Mouse (Mus musculus): ENCODE measurements around the gene Gm4969. TPM values are rescaled to one million over a fixed set of nuclear protein-coding genes. Genes with fewer than 3 reads are reported as not detected.
"Not testable (repeated sequence)": the region's sequence is repeated elsewhere in the genome, so short reads cannot be mapped to it uniquely, and the experiment has no call there.

Gene Gm4969
- polyA plus RNA-seq, 1 experiment from 2014 or later, result 3.6 TPM

DNA sequence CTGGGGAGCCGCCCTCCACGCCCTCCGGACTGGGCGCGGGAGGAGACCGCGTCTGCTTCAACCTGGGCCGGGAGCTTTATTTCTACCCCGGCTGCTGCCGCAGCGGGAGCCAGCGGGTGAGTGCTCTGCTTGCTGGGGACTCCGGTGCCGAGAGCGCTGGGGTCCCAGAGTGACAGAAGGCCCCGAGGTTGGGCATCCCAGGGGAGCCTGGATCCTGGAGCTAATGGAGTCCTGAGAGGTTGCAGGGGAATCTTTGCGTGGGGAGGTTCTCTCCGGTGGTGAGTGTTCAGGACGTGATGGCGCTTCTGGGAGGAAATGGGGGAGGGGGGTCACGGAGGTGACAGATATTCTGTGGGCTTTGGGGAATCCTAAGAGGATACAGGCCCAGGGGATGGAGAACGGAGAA is 41.6 kb downstream of the Gm4969 start:
- Histone ChIP-seq H3K9ac (replicated peaks) (peak overlapping the region; percentile 91), H3K4me2 (replicated peaks) (peak overlapping the region; percentile 97), H3K4me3 (peak overlapping the region; percentile 95), H3K9me3 (no peaks in the 10 kb centered on the region), H3K27me3 (no peaks in the 10 kb centered on the region), H3K36me3 (peaks cover 36% of the 10 kb centered on the region), H3K27ac (replicated peaks) (peak overlapping the region; percentile 66), H3K4me1 (peaks cover 23% of the 10 kb centered on the region)
- ATAC-seq (replicated peaks), result peak; percentile 1; the same call in 1 of the 2 replicates
- under 1% methylated on average over 22 of the region's 22 CpGs for WGBS

DNA sequence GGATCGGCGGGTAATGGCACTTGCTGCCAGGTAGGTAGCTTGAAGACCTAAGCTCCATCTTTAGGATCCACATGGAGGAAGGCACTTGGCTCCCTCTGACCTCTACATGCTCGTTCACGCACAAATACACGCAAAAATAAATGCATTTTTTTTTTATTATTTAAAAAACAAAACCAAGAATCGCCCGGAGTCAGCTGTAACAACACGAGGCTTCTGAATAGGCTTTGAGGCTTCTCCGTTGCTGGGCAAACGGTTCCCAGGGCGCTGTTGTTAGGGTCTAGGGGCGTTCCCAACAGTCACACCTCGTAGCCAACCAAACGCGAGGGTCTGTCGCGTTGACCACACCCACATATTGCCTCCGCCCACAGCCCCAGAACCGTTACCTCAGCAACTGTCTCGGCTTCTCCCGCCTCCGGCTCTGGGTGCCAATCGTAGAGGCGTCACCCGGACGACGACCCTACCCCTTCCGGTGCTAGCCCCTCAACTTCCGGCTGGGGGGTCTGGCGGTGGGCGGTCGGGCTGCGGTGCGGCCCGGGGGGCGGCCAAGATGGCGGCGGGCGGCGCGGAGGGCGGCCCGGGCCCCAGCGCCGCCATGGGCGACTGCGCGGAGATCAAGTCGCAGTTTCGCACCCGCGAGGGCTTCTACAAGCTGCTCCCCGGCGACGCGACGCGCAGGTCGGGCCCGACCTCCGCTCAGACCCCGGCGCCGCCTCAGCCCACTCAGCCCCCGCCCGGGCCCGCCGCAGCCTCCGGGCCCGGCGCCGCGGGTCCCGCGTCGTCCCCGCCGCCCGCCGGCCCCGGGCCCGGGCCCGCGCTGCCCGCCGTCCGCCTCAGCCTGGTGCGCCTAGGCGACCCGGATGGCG is 42.2 kb downstream of the Gm4969 start, which contains the start of gene Dmwd:
Dmwd (plus strand) TSS at position 505 of the 863 bp plus-strand sequence.
- Histone ChIP-seq H3K4me1 (peaks cover 23% of the 10 kb centered on the region), H3K9ac (replicated peaks) (peak within 1 kb of the TSS; percentile 91), H3K4me3 (peak within 1 kb of the TSS; percentile 95), H3K27me3 (no peaks in the 10 kb centered on the region), H3K9me3 (no peaks in the 10 kb centered on the region), H3K4me2 (replicated peaks) (peak within 1 kb of the TSS; percentile 97), H3K27ac (replicated peaks) (peak within 1 kb of the TSS; percentile 66), H3K36me3 (peaks cover 30% of the 10 kb centered on the region)
- under 1% methylated on average over 70 of the region's 91 CpGs for WGBS
- peak; percentile 99 for ATAC-seq (replicated peaks)

DNA sequence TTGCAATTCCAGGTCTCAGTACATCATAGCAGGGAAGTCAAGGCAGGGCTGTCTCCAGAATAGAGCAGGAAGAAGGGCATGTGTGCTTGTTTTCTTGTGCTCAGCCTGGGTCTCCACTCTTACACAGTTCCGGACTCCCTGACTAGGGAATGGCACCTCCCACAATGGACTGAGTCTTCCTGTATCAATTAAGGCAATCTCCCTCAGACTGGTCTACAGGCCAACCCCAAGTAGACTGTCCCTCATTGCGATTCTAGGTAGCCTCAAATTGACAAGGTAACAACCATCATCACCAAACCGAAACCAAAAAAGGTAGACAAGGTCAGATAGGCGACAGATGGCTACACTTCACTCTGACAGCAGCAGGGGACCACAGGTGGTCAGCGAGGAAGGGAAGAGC is 42.9 kb downstream of the Gm4969 start:
- no peak for ATAC-seq (replicated peaks)
- 60% methylated on average over 5 of the region's 5 CpGs for WGBS
- H3K27ac ChIP-seq (replicated peaks), result peak overlapping the region; percentile 52

DNA sequence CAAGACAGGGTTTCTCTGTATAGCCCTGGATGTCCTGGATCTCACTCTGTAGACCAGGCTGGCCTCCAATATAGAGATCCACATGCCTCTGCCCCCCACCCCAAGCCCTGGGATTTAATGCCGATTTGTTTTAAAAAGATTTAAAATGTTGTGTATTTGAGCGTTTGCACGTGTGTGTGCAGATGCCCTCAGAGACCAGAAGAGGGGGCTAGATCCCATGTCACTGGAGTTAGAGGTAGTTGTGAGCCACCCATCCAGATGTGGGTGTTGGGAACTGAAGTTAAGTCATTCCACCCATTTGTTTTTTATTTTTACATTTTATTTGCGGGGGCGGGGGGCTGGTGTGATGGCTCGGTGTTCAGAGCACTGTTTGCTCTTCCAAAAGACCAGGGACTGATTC is 43.7 kb downstream of the Gm4969 start:
- no peak overlapping the region for H3K4me3 ChIP-seq
- H3K4me1 ChIP-seq, result peaks cover 23% of the 10 kb centered on the region
- no peak overlapping the region for H3K9ac ChIP-seq (replicated peaks)
- no peak overlapping the region for H3K4me2 ChIP-seq (replicated peaks)
- ATAC-seq (replicated peaks), result no peak
- no peaks in the 10 kb centered on the region for H3K9me3 ChIP-seq
- H3K27me3 ChIP-seq, result no peaks in the 10 kb centered on the region
- H3K27ac ChIP-seq (replicated peaks), result no peak overlapping the region
- H3K36me3 ChIP-seq, result peaks cover 16% of the 10 kb centered on the region
- WGBS, result 97% methylated on average over 6 of the region's 6 CpGs

More for the DNA sequence above, 42.9 kb downstream of the Gm4969 start:
- Histone ChIP-seq H3K4me1 (peaks cover 23% of the 10 kb centered on the region), H3K36me3 (peaks cover 23% of the 10 kb centered on the region), H3K27me3 (no peaks in the 10 kb centered on the region), H3K9me3 (no peaks in the 10 kb centered on the region), H3K4me2 (replicated peaks) (peak overlapping the region; percentile 62), H3K9ac (replicated peaks) (peak overlapping the region; percentile 28; the same call in 1 of the 2 replicates), H3K4me3 (peak overlapping the region; percentile 95)

DNA sequence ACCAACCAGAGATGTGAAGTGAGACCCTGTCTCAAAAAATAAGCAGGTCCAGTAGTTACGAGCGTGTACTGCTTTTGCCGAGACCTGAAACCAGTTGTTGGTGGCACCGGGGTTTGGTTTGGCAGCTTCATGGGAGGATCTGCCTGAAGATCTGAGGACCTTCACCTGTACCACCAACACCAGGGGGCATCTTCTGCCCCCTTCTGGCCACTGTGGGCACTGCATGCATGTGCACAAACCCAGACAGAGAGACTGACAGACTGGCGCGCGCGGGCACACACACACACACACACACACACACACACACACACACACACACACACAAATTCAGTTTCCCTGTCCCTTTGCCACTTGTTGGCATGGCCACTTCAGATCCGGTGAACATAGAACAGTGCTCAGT is 44.7 kb downstream of the Gm4969 start:
- no peak overlapping the region for H3K27ac ChIP-seq (replicated peaks)
- no peaks in the 10 kb centered on the region for H3K27me3 ChIP-seq
- H3K4me3 ChIP-seq, result no peak overlapping the region
- H3K9ac ChIP-seq (replicated peaks), result no peak overlapping the region
- no peaks in the 10 kb centered on the region for H3K9me3 ChIP-seq
- H3K4me1 ChIP-seq, result peaks cover 23% of the 10 kb centered on the region
- no peak for ATAC-seq (replicated peaks)
- no peak overlapping the region for H3K4me2 ChIP-seq (replicated peaks)
- 87% methylated on average over 9 of the region's 9 CpGs for WGBS
- H3K36me3 ChIP-seq, result peaks cover 7% of the 10 kb centered on the region

GRCm38 (mm10) chr7:19071024-19071423 is 47.1 kb downstream of the Gm4969 start:
- peaks cover 12% of the 10 kb centered on the region for H3K27me3 ChIP-seq
- not testable (repeated sequence) for H3K4me1 ChIP-seq; H3K9ac ChIP-seq (replicated peaks); H3K4me2 ChIP-seq (replicated peaks); H3K27ac ChIP-seq (replicated peaks); H3K4me3 ChIP-seq; H3K36me3 ChIP-seq; ATAC-seq (replicated peaks); H3K9me3 ChIP-seq
- 56% methylated on average over 3 of the region's 3 CpGs for WGBS

- no peak overlapping the region for H3K4me2 ChIP-seq (replicated peaks)
- H3K9ac ChIP-seq (replicated peaks), result no peak overlapping the region
- WGBS, result 46% methylated on average over 3 of the region's 3 CpGs
- no peak overlapping the region for H3K27ac ChIP-seq (replicated peaks)
- no peak overlapping the region for H3K4me3 ChIP-seq
- H3K4me1 ChIP-seq, result no peaks in the 10 kb centered on the region
- no peak for ATAC-seq (replicated peaks)
- H3K27me3 ChIP-seq, result peaks cover 26% of the 10 kb centered on the region
- no peaks in the 10 kb centered on the region for H3K9me3 ChIP-seq
- H3K36me3 ChIP-seq, result no peaks in the 10 kb centered on the region
These were observed 48.7 kb downstream of the Gm4969 start for GRCm38 (mm10) chr7:19069500-19069899.

DNA sequence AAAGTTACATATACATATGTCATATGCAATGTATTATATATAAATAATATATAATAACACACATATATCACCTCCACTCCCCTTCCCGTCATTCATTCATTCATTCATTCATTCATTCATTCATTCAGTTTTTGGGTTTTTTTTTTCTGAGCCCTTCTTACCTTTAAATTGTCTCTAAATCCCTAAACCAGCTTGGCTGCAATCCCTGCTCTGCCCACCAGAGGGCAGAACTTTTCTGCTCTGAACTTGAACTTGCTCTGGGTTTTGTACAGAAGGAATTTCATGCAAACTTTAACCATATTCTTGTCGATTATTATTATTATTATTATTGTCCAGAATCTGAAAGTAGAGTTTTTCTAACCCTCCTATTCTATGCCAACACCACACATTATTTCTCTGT is 49.5 kb downstream of the Gm4969 start:
- ATAC-seq (replicated peaks), result no peak
- 4% methylated on average over 2 of the region's 2 CpGs for WGBS
- Histone ChIP-seq H3K4me1 (no peaks in the 10 kb centered on the region), H3K4me2 (replicated peaks) (no peak overlapping the region), H3K27ac (replicated peaks) (no peak overlapping the region), H3K9me3 (no peaks in the 10 kb centered on the region), H3K27me3 (peaks cover 26% of the 10 kb centered on the region), H3K4me3 (no peak overlapping the region), H3K36me3 (no peaks in the 10 kb centered on the region), H3K9ac (replicated peaks) (no peak overlapping the region)

- H3K4me3 ChIP-seq, result no peak overlapping the region
- H3K4me2 ChIP-seq (replicated peaks), result no peak overlapping the region
- no peak for ATAC-seq (replicated peaks)
- no peaks in the 10 kb centered on the region for H3K9me3 ChIP-seq
- peaks cover 26% of the 10 kb centered on the region for H3K27me3 ChIP-seq
- WGBS, result 73% methylated on average over 14 of the region's 14 CpGs
- no peak overlapping the region for H3K27ac ChIP-seq (replicated peaks)
- no peak overlapping the region for H3K9ac ChIP-seq (replicated peaks)
- H3K4me1 ChIP-seq, result no peaks in the 10 kb centered on the region
- H3K36me3 ChIP-seq, result no peaks in the 10 kb centered on the region
These were observed 50.2 kb downstream of the Gm4969 start for GRCm38 (mm10) chr7:19067935-19068334.

- Histone ChIP-seq H3K9me3 (no peaks in the 10 kb centered on the region), H3K4me2 (replicated peaks) (no peak overlapping the region), H3K9ac (replicated peaks) (no peak overlapping the region), H3K36me3 (no peaks in the 10 kb centered on the region), H3K4me3 (no peak overlapping the region), H3K27me3 (peaks cover 26% of the 10 kb centered on the region), H3K4me1 (no peaks in the 10 kb centered on the region), H3K27ac (replicated peaks) (no peak overlapping the region)
- no peak for ATAC-seq (replicated peaks)
- WGBS, result 49% methylated on average over 14 of the region's 14 CpGs
These were observed 51.1 kb downstream of the Gm4969 start for GRCm38 (mm10) chr7:19067063-19067462.

- 63% methylated on average over 13 of the region's 13 CpGs for WGBS
- Histone ChIP-seq H3K4me2 (replicated peaks) (peak overlapping the region; percentile 4; the same call in 1 of the 2 replicates), H3K4me1 (no peaks in the 10 kb centered on the region), H3K4me3 (no peak overlapping the region), H3K36me3 (no peaks in the 10 kb centered on the region), H3K27ac (replicated peaks) (no peak overlapping the region), H3K9me3 (no peaks in the 10 kb centered on the region), H3K27me3 (peaks cover 26% of the 10 kb centered on the region), H3K9ac (replicated peaks) (no peak overlapping the region)
- no peak for ATAC-seq (replicated peaks)
These were observed 52.3 kb downstream of the Gm4969 start for GRCm38 (mm10) chr7:19065896-19066295.

DNA sequence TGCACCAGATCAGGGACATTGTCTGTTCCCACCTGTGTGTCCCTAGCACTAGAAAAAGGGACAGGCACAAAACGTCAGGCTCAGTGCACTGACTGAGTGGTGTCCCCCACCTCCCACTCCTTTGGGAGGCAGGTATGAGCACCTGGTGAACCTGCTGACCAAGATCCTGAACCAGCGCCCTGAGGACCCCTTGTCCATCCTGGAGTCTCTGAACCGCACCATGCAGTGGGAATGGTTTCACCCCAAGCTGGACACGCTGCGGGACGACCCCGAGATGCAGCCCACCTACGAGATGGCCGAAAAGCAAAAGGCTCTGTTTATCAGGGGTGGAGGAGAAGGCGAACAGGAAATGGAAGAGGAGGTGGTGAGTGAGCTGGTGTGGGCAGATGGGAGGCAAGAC is 60.8 kb downstream of the Gm4969 start:
- Histone ChIP-seq H3K9ac (replicated peaks) (no peak overlapping the region), H3K4me1 (peaks cover 9% of the 10 kb centered on the region), H3K27me3 (no peaks in the 10 kb centered on the region), H3K9me3 (no peaks in the 10 kb centered on the region), H3K36me3 (no peaks in the 10 kb centered on the region; the same call in 1 of the 2 replicates), H3K4me3 (no peak overlapping the region), H3K4me2 (replicated peaks) (no peak overlapping the region), H3K27ac (replicated peaks) (no peak overlapping the region)
- no peak for ATAC-seq (replicated peaks)
- 93% methylated on average over 10 of the region's 10 CpGs for WGBS
